Mouse (Mus musculus) kidney, embryonic 14.5 days (tissue): Measurements from ENCODE around the gene Pttg1. TPM values are rescaled to one million over a fixed set of nuclear protein-coding genes. Genes with fewer than 3 reads are reported as not detected.

ENCODE experiments used
- ATAC-seq: fragments of 200-750 bp; cut with Nextera tagmentation; 2 replicates; pipeline ENCODE4 v1.8.0; 2017; ENCODE audit warnings: moderate number of reproducible peaks, mild to moderate bottlenecking, moderate TSS enrichment, moderate library complexity; ENCODE audit not compliant: low FRiP score, low TSS enrichment
- H3K27ac ChIP-seq: fragments of 300-500 bp; sonication (generic); 2 replicates; pipeline ENCODE4 v1.5.1; 2014; ENCODE audit warnings: low read depth, mild to moderate bottlenecking, low read length, moderate library complexity, mixed read lengths
- H3K27me3 ChIP-seq: fragments of 300-500 bp; sonication (generic); 2 replicates; pipeline ENCODE4 v1.6.1; 2014; ENCODE audit warnings: mild to moderate bottlenecking, low read length; ENCODE audit not compliant: control insufficient read depth, insufficient read depth
- H3K36me3 ChIP-seq: fragments of 300-500 bp; sonication (generic); 2 replicates; pipeline ENCODE4 v1.6.1; 2014; ENCODE audit warnings: low read length, mixed read lengths; ENCODE audit not compliant: control insufficient read depth, insufficient read depth
- H3K4me1 ChIP-seq: fragments of 300-500 bp; sonication (generic); 2 replicates; pipeline ENCODE4 v1.6.1; 2014; ENCODE audit warnings: low read length, mixed read lengths; ENCODE audit not compliant: control insufficient read depth, insufficient read depth
- H3K4me2 ChIP-seq: fragments of 300-500 bp; sonication (generic); replicated peaks from 2 replicates; pipeline ENCODE4 v1.6.1; 2014; ENCODE audit warnings: low read depth, mild to moderate bottlenecking, low read length
- H3K4me3 ChIP-seq: fragments of 300-500 bp; sonication (generic); 2 replicates; pipeline ENCODE4 v1.5.1; 2014; ENCODE audit warnings: mild to moderate bottlenecking, low read length
- H3K9ac ChIP-seq: fragments of 300-500 bp; sonication (generic); 2 replicates; pipeline ENCODE4 v1.6.1; 2014; ENCODE audit warnings: low read depth, mild to moderate bottlenecking, low read length, moderate library complexity
- H3K9me3 ChIP-seq: fragments of 300-500 bp; sonication (generic); 2 replicates; pipeline ENCODE4 v1.6.1; 2016; ENCODE audit warnings: low read length; ENCODE audit not compliant: control insufficient read depth
- WGBS: fragments of 180-500 bp; shearing (Covaris S2); extraction: QIAGEN DNeasy Blood & Tissue Kit; methylation state at CpG from one replicate; pipeline ENCODE4 v1.1.7; 2014; 5-methylcytosine and 5-hydroxymethylcytosine counted together
- polyA plus RNA-seq: library from polyadenylated mRNA; unstranded; fragments of >200 nt; fragmentation: Nextera tagmentation; extraction: Ambion mirVana; gene quantifications from 2 replicates; pipeline ENCODE4 v1.2.1, GENCODE M21; 2014

Pttg1 gene
- polyA plus RNA-seq, 1 experiment from 2014 or later, result 105 TPM

GRCm38 (mm10) chr11:43396246-43396645 is 29.8 kb downstream of the Pttg1 start:
- 91% methylated on average over 4 of the region's 4 CpGs for WGBS
- ATAC-seq, result no peak
- Histone ChIP-seq H3K27me3 (no peaks in the 10 kb centered on the region), H3K9me3 (no peaks in the 10 kb centered on the region), H3K4me2 (no peak overlapping the region), H3K4me3 (no peak overlapping the region), H3K27ac (no peak overlapping the region), H3K9ac (no peak overlapping the region), H3K4me1 (0 out of 2 replicates have a peak, but pooled peaks cover 4% of the 10 kb centered on the region), H3K36me3 (no peaks in the 10 kb centered on the region)

GRCm38 (mm10) chr11:43395073-43395948 is 30.7 kb downstream of the Pttg1 start:
- 0 out of 2 replicates have a peak, but pooled peaks cover 4% of the 10 kb centered on the region for H3K4me1 ChIP-seq
- ATAC-seq, result peak; percentile 58
- no peak overlapping the region for H3K4me2 ChIP-seq
- no peak overlapping the region for H3K27ac ChIP-seq
- no peaks in the 10 kb centered on the region for H3K9me3 ChIP-seq
- H3K36me3 ChIP-seq, result no peaks in the 10 kb centered on the region
- no peaks in the 10 kb centered on the region for H3K27me3 ChIP-seq
- no peak overlapping the region for H3K4me3 ChIP-seq
- WGBS, result 55% methylated on average over 14 of the region's 14 CpGs
- H3K9ac ChIP-seq, result no peak overlapping the region

- Histone ChIP-seq H3K4me3 (no peak overlapping the region), H3K27ac (no peak overlapping the region), H3K36me3 (no peaks in the 10 kb centered on the region), H3K4me2 (no peak overlapping the region), H3K9me3 (no peaks in the 10 kb centered on the region), H3K9ac (no peak overlapping the region), H3K4me1 (0 out of 2 replicates have a peak, but pooled peaks cover 4% of the 10 kb centered on the region), H3K27me3 (no peaks in the 10 kb centered on the region)
- ATAC-seq, result no peak
- 92% methylated on average over 4 of the region's 4 CpGs for WGBS
These were observed 32.7 kb downstream of the Pttg1 start for GRCm38 (mm10) chr11:43393325-43393724.

GRCm38 (mm10) chr11:43392757-43393156 is 33.3 kb downstream of the Pttg1 start:
- no peak for ATAC-seq
- Histone ChIP-seq H3K4me2 (no peak overlapping the region), H3K4me3 (no peak overlapping the region), H3K4me1 (0 out of 2 replicates have a peak, but pooled peaks cover 4% of the 10 kb centered on the region), H3K9ac (no peak overlapping the region), H3K36me3 (no peaks in the 10 kb centered on the region), H3K9me3 (no peaks in the 10 kb centered on the region), H3K27me3 (no peaks in the 10 kb centered on the region), H3K27ac (no peak overlapping the region)
- 48% methylated on average over 2 of the region's 2 CpGs for WGBS

- no peak for ATAC-seq
- Histone ChIP-seq H3K4me1 (0 out of 2 replicates have a peak, but pooled peaks cover 5% of the 10 kb centered on the region), H3K27me3 (no peaks in the 10 kb centered on the region), H3K9ac (no peak overlapping the region), H3K4me3 (no peak overlapping the region), H3K9me3 (no peaks in the 10 kb centered on the region), H3K27ac (no peak overlapping the region), H3K36me3 (no peaks in the 10 kb centered on the region), H3K4me2 (no peak overlapping the region)
- WGBS, result 83% methylated on average over 7 of the region's 7 CpGs
These were observed 36.9 kb downstream of the Pttg1 start for GRCm38 (mm10) chr11:43389118-43389517.

- no peak for ATAC-seq
- no peak overlapping the region for H3K27ac ChIP-seq
- no peak overlapping the region for H3K9ac ChIP-seq
- 87% methylated on average over 21 of the region's 21 CpGs for WGBS
- H3K4me2 ChIP-seq, result no peak overlapping the region
- H3K36me3 ChIP-seq, result no peaks in the 10 kb centered on the region
- 0 out of 2 replicates have a peak, but pooled peaks cover 5% of the 10 kb centered on the region for H3K4me1 ChIP-seq
- no peaks in the 10 kb centered on the region for H3K9me3 ChIP-seq
- no peak overlapping the region for H3K4me3 ChIP-seq
- no peaks in the 10 kb centered on the region for H3K27me3 ChIP-seq
These were observed 37.6 kb downstream of the Pttg1 start for GRCm38 (mm10) chr11:43388122-43389097.

GRCm38 (mm10) chr11:43387004-43387880 is 38.8 kb downstream of the Pttg1 start:
- Histone ChIP-seq H3K36me3 (no peaks in the 10 kb centered on the region), H3K9ac (no peak overlapping the region), H3K4me3 (no peak overlapping the region), H3K4me2 (no peak overlapping the region), H3K9me3 (no peaks in the 10 kb centered on the region), H3K27me3 (no peaks in the 10 kb centered on the region), H3K27ac (no peak overlapping the region), H3K4me1 (0 out of 2 replicates have a peak, but pooled peaks cover 5% of the 10 kb centered on the region)
- no peak for ATAC-seq
- 86% methylated on average over 14 of the region's 14 CpGs for WGBS

- Histone ChIP-seq H3K4me3 (peak overlapping the region; percentile 31), H3K9me3 (no peaks in the 10 kb centered on the region), H3K9ac (peak overlapping the region; percentile 60; the same call in 1 of the 2 replicates), H3K27ac (no peak overlapping the region), H3K36me3 (no peaks in the 10 kb centered on the region), H3K4me1 (0 out of 2 replicates have a peak, but pooled peaks cover 5% of the 10 kb centered on the region), H3K4me2 (peak overlapping the region; percentile 81), H3K27me3 (no peaks in the 10 kb centered on the region)
- no peak for ATAC-seq
- 3% methylated on average over 8 of the region's 8 CpGs for WGBS
These were observed 40.3 kb downstream of the Pttg1 start for GRCm38 (mm10) chr11:43385716-43386115.
